8 mouse cellular contexts compared by ENCODE assay signal in genomic region chr1:90412511-90413045, GRCm38 (mm10).
DNase-seq lines count a peak whose midpoint lies in the region; ATAC-seq and TF ChIP-seq lines count a peak whose summit lies in the region.
"Had no signal": no experiment of that assay in that cellular context is flagged by ENCODE, and none has a peak within 500 bp of the region (broad histone marks: within the 10 kb centered on the region; RNA-seq: fewer than 3 reads in every experiment).

No protein-coding gene starts in this region.

- no peak for DNase-seq in stomach, postnatal 0 days (ENCODE audit: low spot score)
- peak; percentile 57 for DNase-seq in kidney, postnatal 14 days
- DNase-seq in layer of hippocampus, adult 11-12 months (ENCODE audit: low spot score) = no peak
- DNase-seq: thymus, postnatal 25 days had no signal

- H3K4me3 ChIP-seq in stomach, embryonic 16.5 days (replicated peaks; ENCODE audit: low read length) = no peak overlapping the region
- no peak overlapping the region for H3K4me3 ChIP-seq in stomach, postnatal 0 days (ENCODE audit: low read depth, low read length)
- H3K4me3 ChIP-seq in heart, embryonic 15.5 days = no peak overlapping the region
- H3K4me3 ChIP-seq in intestine, embryonic 16.5 days (ENCODE audit: low read length) = no peak overlapping the region

- no peaks in the 10 kb centered on the region for H3K4me1 ChIP-seq in stomach, embryonic 16.5 days (ENCODE audit: control insufficient read depth, insufficient read depth, low read length)
- H3K4me1 ChIP-seq in stomach, postnatal 0 days (replicated peaks; ENCODE audit: control insufficient read depth, insufficient read depth) = no peaks in the 10 kb centered on the region
- peaks cover 10% of the 10 kb centered on the region for H3K4me1 ChIP-seq in heart, embryonic 15.5 days (replicated peaks)
- H3K4me1 ChIP-seq in intestine, embryonic 16.5 days (ENCODE audit: control insufficient read depth, insufficient read depth, low read length) = 0 out of 2 replicates have a peak, but pooled peaks cover 4% of the 10 kb centered on the region

- no peak overlapping the region for H3K27ac ChIP-seq in stomach, embryonic 16.5 days (ENCODE audit: low read length)
- H3K27ac ChIP-seq in stomach, postnatal 0 days (replicated peaks) = no peak overlapping the region
- no peak overlapping the region for H3K27ac ChIP-seq in heart, embryonic 15.5 days
- H3K27ac ChIP-seq in intestine, embryonic 16.5 days (ENCODE audit: low read length) = no peak overlapping the region

- no peak for TF ChIP-seq EP300 in stomach, postnatal 0 days (optimal IDR thresholded peaks at IDR 0.05)

- H3K4me2 ChIP-seq in stomach, embryonic 16.5 days (ENCODE audit: low read depth, low read length) = no peak overlapping the region
- H3K4me2 ChIP-seq in stomach, postnatal 0 days (replicated peaks; ENCODE audit: low read depth) = no peak overlapping the region
- H3K4me2 ChIP-seq in heart, embryonic 15.5 days = no peak overlapping the region
- H3K4me2 ChIP-seq in intestine, embryonic 16.5 days (ENCODE audit: low read depth, low read length) = no peak overlapping the region

- peak; percentile 58; the same call in 1 of the 2 replicates for ATAC-seq in stomach, embryonic 16.5 days (ENCODE audit: insufficient read depth, low FRiP score)
- ATAC-seq in stomach, postnatal 0 days (ENCODE audit: low FRiP score, low TSS enrichment) = no peak
- ATAC-seq in heart, embryonic 15.5 days (replicated peaks; ENCODE audit: insufficient number of reproducible peaks, insufficient read depth, low FRiP score, low read depth) = peak; percentile 73
- ATAC-seq in monocyte, adult 5-6 weeks (replicated peaks; ENCODE audit: insufficient number of reproducible peaks, low FRiP score, low TSS enrichment, poor library complexity, severe bottlenecking) = no peak
- no peak for ATAC-seq in intestine, embryonic 16.5 days

- 61% methylated on average over 9 of the region's 9 CpGs for WGBS in stomach, embryonic 16.5 days
- WGBS in stomach, postnatal 0 days = 58% methylated on average over 9 of the region's 9 CpGs
- WGBS in heart, embryonic 15.5 days = 44% methylated on average over 9 of the region's 9 CpGs
- WGBS in intestine, embryonic 16.5 days = 54% methylated on average over 9 of the region's 9 CpGs

- no peak for TF ChIP-seq CTCF in stomach, postnatal 0 days (IDR thresholded peaks at IDR 0.05; ENCODE audit: low read depth)

- no peaks in the 10 kb centered on the region for H3K36me3 ChIP-seq in stomach, embryonic 16.5 days (ENCODE audit: control insufficient read depth, insufficient read depth, low read length)
- no peaks in the 10 kb centered on the region for H3K36me3 ChIP-seq in stomach, postnatal 0 days (ENCODE audit: control insufficient read depth, insufficient read depth, low read length)
- H3K36me3 ChIP-seq in heart, embryonic 15.5 days = no peaks in the 10 kb centered on the region
- H3K36me3 ChIP-seq in intestine, embryonic 16.5 days (ENCODE audit: control insufficient read depth, insufficient read depth, low read length) = no peaks in the 10 kb centered on the region

- no peak overlapping the region for H3K9ac ChIP-seq in stomach, embryonic 16.5 days (ENCODE audit: low read length)
- no peak overlapping the region for H3K9ac ChIP-seq in stomach, postnatal 0 days (ENCODE audit: low read length)
- H3K9ac ChIP-seq in heart, embryonic 15.5 days = no peak overlapping the region
- no peak overlapping the region for H3K9ac ChIP-seq in intestine, embryonic 16.5 days (ENCODE audit: low read depth, low read length)

- no peaks in the 10 kb centered on the region for H3K27me3 ChIP-seq in stomach, embryonic 16.5 days (ENCODE audit: control insufficient read depth, insufficient read depth, low read length)
- no peaks in the 10 kb centered on the region for H3K27me3 ChIP-seq in stomach, postnatal 0 days (ENCODE audit: control insufficient read depth, insufficient read depth, low read length)
- no peaks in the 10 kb centered on the region for H3K27me3 ChIP-seq in heart, embryonic 15.5 days
- H3K27me3 ChIP-seq in intestine, embryonic 16.5 days (replicated peaks; ENCODE audit: control insufficient read depth, insufficient read depth, low read length) = no peaks in the 10 kb centered on the region

- no peaks in the 10 kb centered on the region for H3K9me3 ChIP-seq in stomach, embryonic 16.5 days (replicated peaks; ENCODE audit: control insufficient read depth, low read length)
- H3K9me3 ChIP-seq in stomach, postnatal 0 days (ENCODE audit: control insufficient read depth, low read length) = no peaks in the 10 kb centered on the region
- H3K9me3 ChIP-seq in heart, embryonic 15.5 days (replicated peaks) = no peaks in the 10 kb centered on the region
- no peaks in the 10 kb centered on the region for H3K9me3 ChIP-seq in intestine, embryonic 16.5 days (ENCODE audit: control insufficient read depth, low read length)

Comparison
In these comparisons a context has a peak if more than half of its experiments do, and no peak if none do; other contexts are left out.
1. ATAC-seq: peak in stomach, embryonic 16.5 days (single experiment) and heart, embryonic 15.5 days (single experiment); none in stomach, postnatal 0 days (single experiment), monocyte, adult 5-6 weeks (single experiment) and intestine, embryonic 16.5 days (single experiment).